Mouse (Mus musculus) lung, postnatal 0 days (tissue): ENCODE results near the gene Ankrd10.

Experiments used
- CTCF ChIP-seq: IDR thresholded peaks from 2 replicates; pipeline ENCODE4 v1.5.1; 2016; ENCODE audit warnings: antibody characterized with exemption, mild to moderate bottlenecking
- EP300 ChIP-seq: IDR thresholded peaks from 2 replicates; pipeline ENCODE4 v1.6.1; 2016; ENCODE audit warnings: antibody characterized with exemption, mild to moderate bottlenecking, control low read depth

DNA sequence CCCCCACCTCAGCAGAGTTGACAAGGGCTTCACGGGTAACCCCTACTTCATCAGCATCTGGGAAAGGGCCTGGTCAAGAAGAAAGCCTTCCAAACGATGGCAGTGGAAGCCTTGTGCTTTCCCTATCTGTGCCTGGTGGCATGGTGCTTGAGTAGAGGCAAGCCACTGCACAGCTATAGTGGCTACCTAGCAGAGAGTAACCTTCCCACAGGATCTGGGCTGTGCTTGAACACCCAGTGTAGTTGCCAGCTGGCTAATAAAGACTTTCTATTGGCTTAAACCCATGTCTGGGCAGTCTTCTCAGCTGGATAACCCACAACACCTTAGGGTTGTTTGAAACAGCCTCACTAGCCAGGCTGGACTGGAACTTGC lies 49.2 kb downstream of the Ankrd10 start:
- TF ChIP-seq CTCF, result no peak
- no peak for TF ChIP-seq EP300
